Mouse (Mus musculus): Measurements from ENCODE around the gene Car1. TPM values are rescaled to one million over a fixed set of nuclear protein-coding genes. Genes with fewer than 3 reads are reported as not detected.
"Not testable (repeated sequence)": the region's sequence is repeated elsewhere in the genome, so short reads cannot be mapped to it uniquely, and the experiment has no call there.

Gene Car1
- total and polyA plus RNA-seq, 2 experiments from 2014 or later, result 0.13 TPM; not detected in 1

GRCm38 (mm10) chr3:14832766-14833165, 24.6 kb upstream of the Car1 start:
- DNase-seq (ENCODE audit: low spot score) (no peak), ATAC-seq (no peak)
- Histone ChIP-seq H3K27ac (no peak overlapping the region), H3K9ac (replicated peaks; ENCODE audit: low read length) (no peak overlapping the region), H3K4me2 (ENCODE audit: low read depth, low read length) (no peak overlapping the region), H3K4me3 (ENCODE audit: low read length) (no peak overlapping the region), H3K27me3 (ENCODE audit: insufficient read depth, low read length) (no peaks in the 10 kb centered on the region), H3K4me1 (ENCODE audit: insufficient read depth, low read length) (no peaks in the 10 kb centered on the region), H3K9me3 (ENCODE audit: low read length) (no peaks in the 10 kb centered on the region), H3K36me3 (ENCODE audit: insufficient read depth, low read length) (no peaks in the 10 kb centered on the region)
- TF ChIP-seq CTCF (IDR thresholded peaks at IDR 0.05; ENCODE audit: low read depth), result no peak

GRCm38 (mm10) chr3:14831219-14831835, 23.2 kb upstream of the Car1 start:
- Histone ChIP-seq H3K27ac (no peak overlapping the region), H3K9me3 (ENCODE audit: low read length) (no peaks in the 10 kb centered on the region), H3K36me3 (ENCODE audit: insufficient read depth, low read length) (no peaks in the 10 kb centered on the region), H3K9ac (replicated peaks; ENCODE audit: low read length) (no peak overlapping the region), H3K27me3 (ENCODE audit: insufficient read depth, low read length) (no peaks in the 10 kb centered on the region), H3K4me2 (ENCODE audit: low read depth, low read length) (no peak overlapping the region), H3K4me3 (ENCODE audit: low read length) (no peak overlapping the region), H3K4me1 (ENCODE audit: insufficient read depth, low read length) (no peaks in the 10 kb centered on the region)
- WGBS, result 74% methylated on average over 5 of the region's 5 CpGs
- DNase-seq (ENCODE audit: low spot score) (no peak), ATAC-seq (no peak)
- no peak for TF ChIP-seq CTCF (IDR thresholded peaks at IDR 0.05; ENCODE audit: low read depth)

DNA sequence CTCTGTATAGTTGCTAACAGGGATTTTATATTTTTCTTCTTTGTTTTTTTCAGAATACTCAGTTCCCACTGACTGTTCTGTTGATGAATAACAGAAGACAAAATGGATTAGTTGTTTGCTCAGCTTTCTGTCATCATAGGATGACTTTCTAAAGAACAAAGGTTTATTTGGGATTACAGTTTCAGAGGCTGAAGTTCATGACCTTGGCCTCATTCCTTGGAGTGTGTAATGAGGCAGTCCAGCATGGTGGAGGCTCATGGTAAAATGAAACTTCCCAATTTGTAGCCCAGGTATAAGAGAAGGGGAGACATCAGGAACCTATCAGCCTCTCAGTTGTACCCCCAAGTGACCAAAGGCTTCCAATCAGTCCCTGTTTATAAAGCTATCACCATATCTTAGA, 20.7 kb upstream of the Car1 start:
- no peaks in the 10 kb centered on the region for H3K4me1 ChIP-seq (ENCODE audit: insufficient read depth, low read length)
- H3K9me3 ChIP-seq (ENCODE audit: low read length), result no peaks in the 10 kb centered on the region
- H3K9ac ChIP-seq (replicated peaks; ENCODE audit: low read length), result no peak overlapping the region
- H3K4me3 ChIP-seq (ENCODE audit: low read length), result no peak overlapping the region
- DNase-seq (ENCODE audit: low spot score) (no peak), ATAC-seq (no peak)
- H3K27me3 ChIP-seq (ENCODE audit: insufficient read depth, low read length), result no peaks in the 10 kb centered on the region
- H3K4me2 ChIP-seq (ENCODE audit: low read depth, low read length), result no peak overlapping the region
- H3K36me3 ChIP-seq (ENCODE audit: insufficient read depth, low read length), result no peaks in the 10 kb centered on the region
- TF ChIP-seq CTCF (IDR thresholded peaks at IDR 0.05; ENCODE audit: low read depth), result no peak
- no peak overlapping the region for H3K27ac ChIP-seq

DNA sequence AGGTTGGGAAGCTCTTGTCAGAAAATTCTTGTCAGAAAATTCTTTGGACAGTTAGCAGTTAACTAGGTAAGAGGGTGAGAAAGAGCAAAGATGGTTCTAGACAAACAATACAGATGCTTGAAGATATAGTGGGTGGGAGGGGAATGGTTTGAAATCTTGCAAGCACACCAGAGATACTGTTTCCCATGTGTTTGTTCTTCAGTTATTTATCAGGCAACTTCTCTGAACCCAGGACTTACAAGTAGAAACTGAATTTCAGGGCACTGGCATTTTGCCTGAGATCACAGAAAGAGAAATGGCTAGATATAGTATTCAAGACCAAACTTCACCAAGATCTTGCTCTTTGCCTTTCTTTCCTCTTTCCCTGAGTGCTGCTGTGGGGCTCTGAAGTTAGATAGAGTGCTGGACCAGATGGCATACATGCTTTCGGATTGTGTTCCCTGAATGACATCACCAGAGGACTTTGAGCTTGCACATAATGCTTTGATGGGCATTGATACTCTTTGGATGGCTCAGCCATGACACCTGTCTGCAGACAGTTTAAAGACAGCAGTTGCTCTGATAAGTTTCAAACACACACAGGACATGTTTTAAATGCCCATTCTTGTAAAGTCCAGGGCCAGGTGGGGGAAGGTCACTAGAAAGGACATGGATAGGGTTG, 11.8 kb upstream of the Car1 start:
- Histone ChIP-seq H3K9ac (replicated peaks; ENCODE audit: low read length) (no peak overlapping the region), H3K27me3 (ENCODE audit: insufficient read depth, low read length) (no peaks in the 10 kb centered on the region), H3K9me3 (ENCODE audit: low read length) (no peaks in the 10 kb centered on the region), H3K36me3 (ENCODE audit: insufficient read depth, low read length) (no peaks in the 10 kb centered on the region), H3K4me3 (ENCODE audit: low read length) (no peak overlapping the region), H3K4me2 (ENCODE audit: low read depth, low read length) (no peak overlapping the region), H3K4me1 (ENCODE audit: insufficient read depth, low read length) (no peaks in the 10 kb centered on the region), H3K27ac (no peak overlapping the region)
- DNase-seq (ENCODE audit: low spot score) (no peak), ATAC-seq (no peak)
- 88% methylated on average over 1 of the region's 1 CpGs for WGBS
- no peak for TF ChIP-seq CTCF (IDR thresholded peaks at IDR 0.05; ENCODE audit: low read depth)

DNA sequence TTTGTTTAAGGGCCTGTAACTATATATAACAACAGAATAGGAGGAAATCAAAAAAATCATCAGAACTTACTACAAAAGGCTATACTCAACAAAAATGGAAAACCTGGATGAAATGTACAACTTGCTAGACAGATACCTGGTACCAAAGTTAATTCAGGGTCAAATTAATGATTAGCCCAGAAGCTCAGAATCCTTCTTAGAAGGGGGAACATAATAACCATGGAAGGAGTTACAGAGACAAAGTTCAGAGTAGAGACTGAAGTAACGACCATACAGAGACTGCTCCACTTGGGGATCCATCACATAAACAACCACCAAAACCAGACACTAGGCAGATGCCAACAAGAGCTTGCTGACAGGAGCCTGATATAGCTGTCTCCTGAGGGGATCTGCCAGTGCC, 7.2 kb upstream of the Car1 start:
- not testable (repeated sequence) for H3K36me3 ChIP-seq (ENCODE audit: insufficient read depth, low read length); H3K4me2 ChIP-seq (ENCODE audit: low read depth, low read length); H3K4me3 ChIP-seq (ENCODE audit: low read length); H3K9me3 ChIP-seq (ENCODE audit: low read length); H3K27ac ChIP-seq; ATAC-seq; H3K9ac ChIP-seq (replicated peaks; ENCODE audit: low read length); H3K4me1 ChIP-seq (ENCODE audit: insufficient read depth, low read length); H3K27me3 ChIP-seq (ENCODE audit: insufficient read depth, low read length); DNase-seq (ENCODE audit: low spot score)
- WGBS, result 81% methylated on average over 1 of the region's 1 CpGs

DNA sequence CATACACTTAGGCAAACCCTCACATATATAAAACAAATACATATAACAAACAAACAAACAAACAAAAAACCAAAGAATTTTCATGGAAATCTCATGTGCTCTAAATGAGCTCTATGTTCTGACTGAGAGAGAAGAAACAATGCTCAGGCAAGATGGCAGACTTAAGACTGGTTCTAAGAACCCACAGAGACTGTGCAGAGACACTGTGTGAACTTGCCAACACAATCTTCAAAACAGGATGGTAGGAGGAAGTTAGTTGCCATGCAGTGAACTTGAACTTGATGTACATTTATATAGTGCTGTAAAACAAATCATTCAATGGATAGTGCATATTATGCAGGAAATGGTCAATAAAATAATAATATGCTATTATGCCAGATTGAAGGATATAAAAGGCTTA, 1.5 kb downstream of the Car1 start:
- no peak for TF ChIP-seq CTCF (IDR thresholded peaks at IDR 0.05; ENCODE audit: low read depth)
- Histone ChIP-seq H3K27me3 (ENCODE audit: insufficient read depth, low read length) (no peaks in the 10 kb centered on the region), H3K4me1 (ENCODE audit: insufficient read depth, low read length) (no peaks in the 10 kb centered on the region)

GRCm38 (mm10) chr3:14805962-14806361, 2.2 kb downstream of the Car1 start:
- WGBS, result 94% methylated on average over 3 of the region's 3 CpGs
- DNase-seq (ENCODE audit: low spot score), result no peak
- ATAC-seq, result no peak
- H3K27ac ChIP-seq, result no peak overlapping the region
- H3K4me2 ChIP-seq (ENCODE audit: low read depth, low read length), result no peak overlapping the region
- H3K9me3 ChIP-seq (ENCODE audit: low read length), result no peaks in the 10 kb centered on the region
- no peaks in the 10 kb centered on the region for H3K27me3 ChIP-seq (ENCODE audit: insufficient read depth, low read length)
- H3K9ac ChIP-seq (replicated peaks; ENCODE audit: low read length), result no peak overlapping the region
- no peak overlapping the region for H3K4me3 ChIP-seq (ENCODE audit: low read length)
- no peaks in the 10 kb centered on the region for H3K4me1 ChIP-seq (ENCODE audit: insufficient read depth, low read length)
- TF ChIP-seq CTCF (IDR thresholded peaks at IDR 0.05; ENCODE audit: low read depth), result no peak
- H3K36me3 ChIP-seq (ENCODE audit: insufficient read depth, low read length), result no peaks in the 10 kb centered on the region

More for the DNA sequence above, 1.5 kb downstream of the Car1 start:
- no peak overlapping the region for H3K27ac ChIP-seq
- no peak overlapping the region for H3K4me2 ChIP-seq (ENCODE audit: low read depth, low read length)
- H3K9ac ChIP-seq (replicated peaks; ENCODE audit: low read length), result no peak overlapping the region
- no peaks in the 10 kb centered on the region for H3K36me3 ChIP-seq (ENCODE audit: insufficient read depth, low read length)
- no peak overlapping the region for H3K4me3 ChIP-seq (ENCODE audit: low read length)
- no peak for DNase-seq (ENCODE audit: low spot score)
- ATAC-seq, result no peak
- H3K9me3 ChIP-seq (ENCODE audit: low read length), result no peaks in the 10 kb centered on the region
